Mouse (Mus musculus) neural tube, embryonic 11.5 days (tissue): ENCODE measurements at regions not wholly inside any gene's neighbourhood (a gene's known extent, or its start where the extent isn't known, plus 50 kb on each side); places are given as distances from the start of the nearest gene placed in this dataset.

ENCODE experiments used
- ATAC-seq: fragments of 200-750 bp; cut with Nextera tagmentation; 2 replicates; pipeline ENCODE4 v1.8.0; 2017; ENCODE audit warnings: moderate number of reproducible peaks, mild to moderate bottlenecking, moderate TSS enrichment, moderate library complexity; ENCODE audit not compliant: insufficient read depth, low FRiP score, low TSS enrichment
- DNase-seq: peaks from one replicate; pipeline ENCODE4 v3.0.0-alpha.2; 2015; ENCODE audit warnings: low spot score
- H3K27ac ChIP-seq: fragments of 300-500 bp; sonication (generic); 2 replicates; pipeline ENCODE4 v1.5.1; 2014; ENCODE audit warnings: low read depth, mild to moderate bottlenecking, low read length
- H3K27me3 ChIP-seq: fragments of 300-500 bp; sonication (generic); 2 replicates; pipeline ENCODE4 v1.6.1; 2014; ENCODE audit warnings: mild to moderate bottlenecking, low read length, mixed read lengths; ENCODE audit not compliant: control insufficient read depth, insufficient read depth
- H3K36me3 ChIP-seq: fragments of 300-500 bp; sonication (generic); 2 replicates; pipeline ENCODE4 v1.6.1; 2014; ENCODE audit warnings: mild to moderate bottlenecking, low read length, moderate library complexity, mixed read lengths; ENCODE audit not compliant: control insufficient read depth, insufficient read depth
- H3K4me1 ChIP-seq: fragments of 300-500 bp; sonication (generic); 2 replicates; pipeline ENCODE4 v1.6.1; 2014; ENCODE audit warnings: low read length, mixed read lengths; ENCODE audit not compliant: control insufficient read depth, insufficient read depth
- H3K4me2 ChIP-seq: fragments of 300-500 bp; sonication (generic); 2 replicates; pipeline ENCODE4 v1.6.1; 2014; ENCODE audit warnings: low read depth, mild to moderate bottlenecking, moderate library complexity
- H3K4me3 ChIP-seq: fragments of 300-500 bp; sonication (generic); 2 replicates; pipeline ENCODE4 v1.5.1; 2014; ENCODE audit warnings: low read depth, low read length
- H3K9ac ChIP-seq: fragments of 300-500 bp; sonication (generic); 2 replicates; pipeline ENCODE4 v1.6.1; 2014; ENCODE audit warnings: mild to moderate bottlenecking, low read length
- H3K9me3 ChIP-seq: fragments of 300-500 bp; sonication (generic); 2 replicates; pipeline ENCODE4 v1.6.1; 2016; ENCODE audit warnings: low read length; ENCODE audit not compliant: control insufficient read depth
- WGBS: fragments of 180-500 bp; shearing (Covaris S2); extraction: QIAGEN DNeasy Blood & Tissue Kit; methylation state at CpG from one replicate; pipeline ENCODE4 v1.1.7; 2014; 5-methylcytosine and 5-hydroxymethylcytosine counted together

DNA sequence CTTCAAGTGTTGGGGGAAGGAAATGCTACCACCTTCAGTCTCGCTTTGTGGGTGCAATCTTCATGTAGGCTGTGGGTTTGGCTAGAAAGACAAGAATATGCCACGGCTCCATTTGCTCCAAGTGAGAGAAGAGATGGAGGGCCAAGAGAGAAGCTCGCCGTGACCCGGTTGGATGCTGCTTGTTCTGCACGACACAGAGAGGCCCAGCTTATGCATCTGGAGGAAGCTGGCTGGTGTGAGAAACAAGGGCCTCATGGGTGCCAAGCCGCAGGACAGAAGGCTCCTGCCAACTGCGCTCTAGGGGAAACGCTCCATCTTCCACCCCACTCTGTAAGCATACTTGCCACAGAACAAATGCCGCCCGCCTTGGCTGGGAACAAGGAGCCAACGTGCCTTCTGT, 351.0 kb upstream of the Myt1l start:
- Histone ChIP-seq H3K4me1 (0 out of 2 replicates have a peak, but pooled peaks cover 4% of the 10 kb centered on the region), H3K27ac (no peak overlapping the region), H3K4me2 (no peak overlapping the region), H3K36me3 (no peaks in the 10 kb centered on the region), H3K9me3 (no peaks in the 10 kb centered on the region), H3K9ac (no peak overlapping the region), H3K27me3 (no peaks in the 10 kb centered on the region), H3K4me3 (no peak overlapping the region)
- DNase-seq (no peak), ATAC-seq (no peak)
- WGBS, result 90% methylated on average over 12 of the region's 12 CpGs

GRCm38 (mm10) chr12:29178168-29178895, 349.9 kb upstream of the Myt1l start:
- ATAC-seq (no peak), DNase-seq (no peak)
- 0 out of 2 replicates have a peak, but pooled peaks cover 4% of the 10 kb centered on the region for H3K4me1 ChIP-seq
- no peaks in the 10 kb centered on the region for H3K36me3 ChIP-seq
- no peaks in the 10 kb centered on the region for H3K27me3 ChIP-seq
- no peak overlapping the region for H3K4me2 ChIP-seq
- no peak overlapping the region for H3K27ac ChIP-seq
- 78% methylated on average over 14 of the region's 14 CpGs for WGBS
- H3K9ac ChIP-seq, result no peak overlapping the region
- no peak overlapping the region for H3K4me3 ChIP-seq
- no peaks in the 10 kb centered on the region for H3K9me3 ChIP-seq

DNA sequence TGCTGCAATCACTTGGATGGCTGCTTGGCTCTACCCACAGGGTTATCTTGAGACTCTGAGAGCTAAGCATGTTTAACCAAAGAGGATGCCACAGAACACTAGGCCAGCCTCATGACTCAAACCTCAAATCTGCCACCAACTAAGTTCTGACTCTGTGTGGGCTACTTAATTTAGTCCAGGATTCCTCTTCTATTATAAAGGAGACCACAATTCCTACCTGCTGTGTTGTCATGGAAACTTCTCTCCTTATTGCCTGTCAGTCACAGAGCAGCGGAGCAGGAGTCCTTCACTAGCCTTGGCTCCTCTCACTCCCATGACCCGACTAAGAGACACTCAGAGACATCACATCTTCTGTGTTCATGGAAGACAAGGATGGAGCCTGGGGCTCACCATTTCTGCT, 348.8 kb upstream of the Myt1l start:
- H3K4me1 ChIP-seq, result 0 out of 2 replicates have a peak, but pooled peaks cover 4% of the 10 kb centered on the region
- no peak overlapping the region for H3K4me3 ChIP-seq
- H3K4me2 ChIP-seq, result no peak overlapping the region
- no peak overlapping the region for H3K27ac ChIP-seq
- DNase-seq (no peak), ATAC-seq (no peak)
- H3K9me3 ChIP-seq, result no peaks in the 10 kb centered on the region
- no peaks in the 10 kb centered on the region for H3K27me3 ChIP-seq
- WGBS, result 37% methylated on average over 2 of the region's 2 CpGs
- no peaks in the 10 kb centered on the region for H3K36me3 ChIP-seq
- H3K9ac ChIP-seq, result no peak overlapping the region

- H3K27ac ChIP-seq, result no peak overlapping the region
- ATAC-seq (no peak), DNase-seq (no peak)
- H3K4me1 ChIP-seq, result 0 out of 2 replicates have a peak, but pooled peaks cover 4% of the 10 kb centered on the region
- 75% methylated on average over 1 of the region's 1 CpGs for WGBS
- H3K4me3 ChIP-seq, result no peak overlapping the region
- H3K27me3 ChIP-seq, result no peaks in the 10 kb centered on the region
- H3K36me3 ChIP-seq, result no peaks in the 10 kb centered on the region
- no peak overlapping the region for H3K4me2 ChIP-seq
- no peaks in the 10 kb centered on the region for H3K9me3 ChIP-seq
- H3K9ac ChIP-seq, result no peak overlapping the region
Observed at GRCm38 (mm10) chr12:29180576-29180975, 347.6 kb upstream of the Myt1l start.

GRCm38 (mm10) chr12:29187619-29188018, 340.6 kb upstream of the Myt1l start:
- WGBS, result 61% methylated on average over 4 of the region's 4 CpGs
- Histone ChIP-seq H3K27ac (no peak overlapping the region), H3K4me1 (no peaks in the 10 kb centered on the region), H3K4me2 (no peak overlapping the region), H3K27me3 (no peaks in the 10 kb centered on the region), H3K9ac (no peak overlapping the region), H3K36me3 (no peaks in the 10 kb centered on the region), H3K4me3 (no peak overlapping the region), H3K9me3 (no peaks in the 10 kb centered on the region)
- DNase-seq, result no peak
- ATAC-seq, result no peak

- Histone ChIP-seq H3K27me3 (no peaks in the 10 kb centered on the region), H3K36me3 (no peaks in the 10 kb centered on the region), H3K4me3 (no peak overlapping the region), H3K9me3 (no peaks in the 10 kb centered on the region), H3K27ac (no peak overlapping the region), H3K9ac (no peak overlapping the region), H3K4me2 (no peak overlapping the region), H3K4me1 (no peaks in the 10 kb centered on the region)
- DNase-seq (no peak), ATAC-seq (no peak)
- WGBS, result 87% methylated on average over 3 of the region's 3 CpGs
Observed at GRCm38 (mm10) chr12:29192391-29192790, 335.8 kb upstream of the Myt1l start.

GRCm38 (mm10) chr12:29211946-29212345, 316.2 kb upstream of the Myt1l start:
- Histone ChIP-seq H3K4me1 (no peaks in the 10 kb centered on the region), H3K4me2 (no peak overlapping the region), H3K4me3 (no peak overlapping the region), H3K36me3 (no peaks in the 10 kb centered on the region), H3K27ac (no peak overlapping the region), H3K9ac (no peak overlapping the region), H3K9me3 (no peaks in the 10 kb centered on the region), H3K27me3 (no peaks in the 10 kb centered on the region)
- WGBS, result 55% methylated on average over 3 of the region's 3 CpGs
- ATAC-seq (no peak), DNase-seq (no peak)

DNA sequence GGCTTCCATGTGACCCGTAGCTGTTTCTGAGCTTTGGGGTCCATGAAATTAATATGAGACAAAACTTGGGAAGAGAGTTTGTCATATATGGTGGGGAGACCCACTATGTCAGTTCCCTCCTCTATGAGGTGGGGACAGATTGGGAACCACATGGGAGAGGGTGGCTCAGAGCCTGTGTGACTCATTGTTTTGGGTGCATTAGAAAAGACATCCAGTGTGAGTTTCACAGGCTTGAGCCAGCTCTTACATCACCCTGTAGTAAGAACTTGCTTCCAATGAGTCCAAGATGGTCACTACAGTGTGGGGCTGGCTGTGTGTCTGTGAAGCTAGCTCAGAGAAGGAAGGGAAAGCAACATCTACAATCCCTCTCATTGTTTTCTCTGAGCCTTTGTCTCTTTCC, 314.6 kb upstream of the Myt1l start:
- no peak overlapping the region for H3K9ac ChIP-seq
- WGBS, result 94% methylated on average over 1 of the region's 1 CpGs

DNA sequence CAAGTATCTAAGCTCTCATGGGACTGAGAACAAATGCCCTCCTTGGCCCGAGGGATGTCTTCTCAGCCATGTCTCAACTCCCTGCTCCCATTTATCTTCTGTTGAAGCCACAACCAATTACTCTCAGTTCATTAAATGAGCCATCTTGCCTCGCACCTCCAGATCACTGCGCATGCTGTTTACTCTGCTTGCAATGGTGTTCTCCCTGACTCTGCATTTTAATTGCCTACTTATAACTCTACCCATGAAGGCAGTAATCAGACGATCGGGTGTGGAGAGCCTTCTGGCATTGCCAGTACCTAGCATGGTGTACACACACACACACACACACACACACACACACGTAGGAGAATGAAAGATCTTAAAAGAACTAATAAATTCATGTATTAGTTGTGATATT, 306.1 kb upstream of the Myt1l start:
- Histone ChIP-seq H3K4me3 (no peak overlapping the region), H3K36me3 (no peaks in the 10 kb centered on the region), H3K4me2 (no peak overlapping the region), H3K9me3 (no peaks in the 10 kb centered on the region), H3K27ac (no peak overlapping the region), H3K4me1 (no peaks in the 10 kb centered on the region), H3K27me3 (no peaks in the 10 kb centered on the region), H3K9ac (no peak overlapping the region)
- 75% methylated on average over 6 of the region's 6 CpGs for WGBS
- no peak for DNase-seq
- no peak for ATAC-seq

More for the DNA sequence above, 314.6 kb upstream of the Myt1l start:
- DNase-seq, result no peak
- ATAC-seq, result no peak
- Histone ChIP-seq H3K4me2 (no peak overlapping the region), H3K4me3 (no peak overlapping the region), H3K9me3 (no peaks in the 10 kb centered on the region), H3K36me3 (no peaks in the 10 kb centered on the region), H3K4me1 (no peaks in the 10 kb centered on the region), H3K27ac (no peak overlapping the region), H3K27me3 (no peaks in the 10 kb centered on the region)
